Mouse (Mus musculus): ENCODE results near the gene Jade3. TPM values are rescaled to one million over a fixed set of nuclear protein-coding genes. Genes with fewer than 3 reads are reported as not detected.

Jade3 gene
- polyA plus RNA-seq, 1 experiment from 2014 or later, result 5.3 TPM

- H3K4me2 ChIP-seq (ENCODE audit: low read length), result no peak overlapping the region
- ATAC-seq, result no peak
- H3K36me3 ChIP-seq (ENCODE audit: control insufficient read depth, insufficient read depth, low read length), result no peaks in the 10 kb centered on the region
- H3K9me3 ChIP-seq (replicated peaks; ENCODE audit: control insufficient read depth, low read length, poor library complexity, severe bottlenecking), result no peaks in the 10 kb centered on the region
- H3K27ac ChIP-seq (ENCODE audit: low read length), result no peak overlapping the region
- H3K4me3 ChIP-seq (ENCODE audit: low read depth, low read length), result no peak overlapping the region
- no peaks in the 10 kb centered on the region for H3K4me1 ChIP-seq (ENCODE audit: control insufficient read depth, insufficient read depth, low read length)
- 70% methylated on average over 4 of the region's 4 CpGs for WGBS
- H3K9ac ChIP-seq (ENCODE audit: low read depth, low read length), result no peak overlapping the region
- H3K27me3 ChIP-seq (ENCODE audit: control insufficient read depth, insufficient read depth, low read depth, low read length), result no peaks in the 10 kb centered on the region
Observed at GRCm38 (mm10) chrX:20563941-20564340, 138.5 kb downstream of the Jade3 start.

Other genes starting within 250 kb of the Jade3 start
- gene Slc9a7, start 133.9 kb upstream of the Jade3 start, polyA plus RNA-seq (2015; fragmentation: Nextera tagmentation; extraction: Ambion mirVana), result 12.0 and 13.3 TPM in 2 replicates
- gene Rp2, start 61.2 kb upstream of the Jade3 start, polyA plus RNA-seq (2015; fragmentation: Nextera tagmentation; extraction: Ambion mirVana), result 14.9 and 15.6 TPM in 2 replicates
- gene Rgn, start 124.1 kb downstream of the Jade3 start, polyA plus RNA-seq (2015; fragmentation: Nextera tagmentation; extraction: Ambion mirVana), result 0.63 and 0.82 TPM in 2 replicates
- gene Rbm10, start 191.8 kb downstream of the Jade3 start, polyA plus RNA-seq (2015; fragmentation: Nextera tagmentation; extraction: Ambion mirVana), result 48.2 and 55.3 TPM in 2 replicates
- gene Ndufb11, start 191.9 kb downstream of the Jade3 start, polyA plus RNA-seq (2015; fragmentation: Nextera tagmentation; extraction: Ambion mirVana), result 209 TPM in 2 replicates
- 385 and 404 TPM in 2 replicates for gene Uba1, start 232.6 kb downstream of the Jade3 start, polyA plus RNA-seq (2015; fragmentation: Nextera tagmentation; extraction: Ambion mirVana)

Measured in midbrain, embryonic 16.5 days (tissue).